Comparison of ENCODE assay signal across 10 mouse cellular contexts in genomic region chr7:139528309-139529076, GRCm38 (mm10). TPM values are rescaled to one million over a fixed set of nuclear protein-coding genes. Genes with fewer than 3 reads are reported as not detected.
DNase-seq lines count a peak whose midpoint lies in the region; ATAC-seq lines count a peak whose summit lies in the region.
"Had no signal": no experiment of that assay in that cellular context is flagged by ENCODE, and none has a peak within 500 bp of the region (broad histone marks: within the 10 kb centered on the region; RNA-seq: fewer than 3 reads in every experiment).

No protein-coding gene starts in this region.

- DNase-seq in frontal cortex, postnatal 14 days (ENCODE audit: low spot score in 2 of 2): no peak
- DNase-seq in embryo, embryonic 10 days (ENCODE audit: low spot score): peak; percentile 87
- peak; percentile 82 for DNase-seq in hindbrain, embryonic 11.5 days (ENCODE audit: low spot score)
- peak; percentile 83 for DNase-seq in neural tube, embryonic 11.5 days (ENCODE audit: low spot score)
- no peak for DNase-seq in B cell, adult 2 months
- no peak for DNase-seq in adrenal gland, adult (ENCODE audit: inconsistent age in 2 of 2, low spot score in 1 of 2)
- DNase-seq in c-Kit-positive CD71-positive TER-119-positive erythroid progenitor cells, embryonic 14.5 days (ENCODE audit: low spot score): no peak
- DNase-seq: gastrocnemius, postnatal 10 days; lung, postnatal 10 days had no signal

- no peaks in the 10 kb centered on the region for H3K36me3 ChIP-seq in hindbrain, embryonic 11.5 days (ENCODE audit: control insufficient read depth, insufficient read depth, low read length)
- H3K36me3 ChIP-seq in neural tube, embryonic 11.5 days (ENCODE audit: control insufficient read depth, insufficient read depth, low read length): no peaks in the 10 kb centered on the region

- no peak overlapping the region for H3K9ac ChIP-seq in hindbrain, embryonic 11.5 days (ENCODE audit: low read depth, low read length)
- no peak overlapping the region for H3K9ac ChIP-seq in neural tube, embryonic 11.5 days (ENCODE audit: low read length)

- no peak overlapping the region for H3K4me3 ChIP-seq in hindbrain, embryonic 11.5 days (ENCODE audit: low read depth, low read length)
- no peak overlapping the region for H3K4me3 ChIP-seq in neural tube, embryonic 11.5 days (ENCODE audit: low read depth, low read length)

- 0 out of 2 replicates have a peak overlapping the region, but pooled peaks have one; percentile 6 for H3K4me2 ChIP-seq in hindbrain, embryonic 11.5 days (replicated peaks; ENCODE audit: low read depth, low read length)
- H3K4me2 ChIP-seq in neural tube, embryonic 11.5 days (ENCODE audit: low read depth): no peak overlapping the region

- peak; percentile 61 for ATAC-seq in frontal cortex, adult (ENCODE audit: low TSS enrichment)
- ATAC-seq in hindbrain, embryonic 11.5 days (ENCODE audit: low FRiP score): peak; percentile 87
- ATAC-seq in neural tube, embryonic 11.5 days (ENCODE audit: insufficient read depth, low FRiP score, low TSS enrichment): peak; percentile 63

- WGBS in hindbrain, embryonic 11.5 days: 14% methylated on average over 15 of the region's 15 CpGs
- WGBS in neural tube, embryonic 11.5 days: 10% methylated on average over 15 of the region's 15 CpGs

- no peaks in the 10 kb centered on the region for H3K9me3 ChIP-seq in hindbrain, embryonic 11.5 days (ENCODE audit: control insufficient read depth, low read length)
- H3K9me3 ChIP-seq in neural tube, embryonic 11.5 days (ENCODE audit: control insufficient read depth, low read length): no peaks in the 10 kb centered on the region

- H3K27ac ChIP-seq in hindbrain, embryonic 11.5 days (ENCODE audit: low read depth, low read length): peak overlapping the region; percentile 19; the same call in 1 of the 2 replicates
- H3K27ac ChIP-seq in neural tube, embryonic 11.5 days (ENCODE audit: low read depth, low read length): no peak overlapping the region

- peaks cover 3% of the 10 kb centered on the region for H3K4me1 ChIP-seq in hindbrain, embryonic 11.5 days (replicated peaks; ENCODE audit: control insufficient read depth, insufficient read depth, low read length)
- peaks cover 15% of the 10 kb centered on the region for H3K4me1 ChIP-seq in neural tube, embryonic 11.5 days (ENCODE audit: control insufficient read depth, insufficient read depth, low read length)

- peaks cover 76% of the 10 kb centered on the region for H3K27me3 ChIP-seq in hindbrain, embryonic 11.5 days (ENCODE audit: control insufficient read depth, insufficient read depth, low read length)
- H3K27me3 ChIP-seq in neural tube, embryonic 11.5 days (ENCODE audit: control insufficient read depth, insufficient read depth, low read length): peaks cover 76% of the 10 kb centered on the region

RNA-seq across cellular contexts. Expression of gene Nkx6-2, which starts 54.1 kb away (rescaled TPM):
- polyA plus RNA-seq in hindbrain, embryonic 11.5 days (2014; fragmentation: Nextera tagmentation; extraction: Ambion mirVana): 21.1 and 21.5 TPM in 2 replicates
- polyA plus RNA-seq in neural tube, embryonic 11.5 days (2014; fragmentation: Nextera tagmentation; extraction: Ambion mirVana): 6.1 and 7.1 TPM in 2 replicates

Comparison
In these comparisons a context has a peak if more than half of its experiments do, and no peak if none do; other contexts are left out.
1. DNase-seq: peak in embryo, embryonic 10 days (single experiment), hindbrain, embryonic 11.5 days (single experiment) and neural tube, embryonic 11.5 days (single experiment); none in frontal cortex, postnatal 14 days (0 of 2), B cell, adult 2 months (0 of 2), adrenal gland, adult (0 of 2) and c-Kit-positive CD71-positive TER-119-positive erythroid progenitor cells, embryonic 14.5 days (single experiment).
2. Peak in every context shown above with its lines, with median percentiles within 50 percentile points of each other: ATAC-seq.